Mouse (Mus musculus) MEL (cell line): Measurements from ENCODE around the gene Gm9195.

Experiments
- CTCF ChIP-seq, 3 experiments: IDR thresholded peaks in 2 of 3; conservative IDR thresholded peaks in 1 of 3; 2 replicates each; pipeline ENCODE4 v1.5.1; 2011 to 2012; ENCODE audit warnings: low read length in 3 of 3, low read depth in 2 of 3, mild to moderate bottlenecking in 2 of 3, improper control_type of control experiment in 1 of 3, inconsistent platforms in 1 of 3, mixed read lengths in 1 of 3, moderate library complexity in 1 of 3; ENCODE audit not compliant: control insufficient read depth in 1 of 3, insufficient read depth in 1 of 3, poor library complexity in 1 of 3, severe bottlenecking in 1 of 3
- E2F4 ChIP-seq: IDR thresholded peaks from 2 replicates; pipeline ENCODE4 v1.6.1; 2011; ENCODE audit warnings: low read depth, low read length, improper control_type of control experiment, borderline replicate concordance
- ELF1 ChIP-seq: IDR thresholded peaks from 2 replicates; pipeline ENCODE4 v1.6.1; 2014; ENCODE audit warnings: low read depth, mild to moderate bottlenecking, inconsistent platforms, low read length, improper control_type of control experiment, moderate library complexity
- EP300 ChIP-seq, 2 experiments: IDR thresholded peaks; 2 replicates each; pipeline ENCODE4 v1.6.1; 2011; ENCODE audit warnings: improper control_type of control experiment in 2 of 2, low read length in 2 of 2, low read depth in 1 of 2, mild to moderate bottlenecking in 1 of 2
- GABPA ChIP-seq: IDR thresholded peaks from 2 replicates; pipeline ENCODE4 v1.6.1; 2012; ENCODE audit warnings: low read depth, mild to moderate bottlenecking, inconsistent platforms, low read length, improper control_type of control experiment, moderate library complexity
- GATA1 ChIP-seq: IDR thresholded peaks from 2 replicates; pipeline ENCODE4 v1.6.1; 2011; ENCODE audit warnings: low read depth, low read length, improper control_type of control experiment
- NRF1 ChIP-seq: IDR thresholded peaks from 2 replicates; pipeline ENCODE4 v1.6.1; 2014; ENCODE audit warnings: low read depth, mild to moderate bottlenecking, inconsistent platforms, low read length, improper control_type of control experiment, moderate library complexity; ENCODE audit not compliant: poor library complexity, insufficient read depth, severe bottlenecking
- POLR2A ChIP-seq, 2 experiments: IDR thresholded peaks; 2 replicates each; pipeline ENCODE4 v1.6.1; 2011 to 2012; ENCODE audit warnings: low read length in 2 of 2, mild to moderate bottlenecking in 2 of 2, control low read depth in 1 of 2, improper control_type of control experiment in 1 of 2, low read depth in 1 of 2, moderate library complexity in 1 of 2; ENCODE audit not compliant: control insufficient read depth in 1 of 2, insufficient read depth in 1 of 2, poor library complexity in 1 of 2
- RCOR1 ChIP-seq: IDR thresholded peaks from 2 replicates; pipeline ENCODE4 v1.6.1; 2012; ENCODE audit warnings: low read depth, mild to moderate bottlenecking, inconsistent platforms, low read length, improper control_type of control experiment
- SMC3 ChIP-seq: IDR thresholded peaks from 2 replicates; pipeline ENCODE4 v1.6.1; 2011; ENCODE audit warnings: low read depth, low read length, improper control_type of control experiment
- TAL1 ChIP-seq: IDR thresholded peaks from 2 replicates; pipeline ENCODE4 v1.6.1; 2012; ENCODE audit warnings: mild to moderate bottlenecking, inconsistent platforms, low read length, moderate library complexity, mixed read lengths
- ZKSCAN1 ChIP-seq: IDR thresholded peaks from 2 replicates; pipeline ENCODE4 v1.6.1; 2012; ENCODE audit warnings: low read depth, mild to moderate bottlenecking, inconsistent platforms, low read length, improper control_type of control experiment, moderate library complexity
- ZNF384 ChIP-seq: IDR thresholded peaks from 2 replicates; pipeline ENCODE4 v1.6.1; 2012; ENCODE audit warnings: low read depth, mild to moderate bottlenecking, inconsistent platforms, low read length, improper control_type of control experiment

DNA sequence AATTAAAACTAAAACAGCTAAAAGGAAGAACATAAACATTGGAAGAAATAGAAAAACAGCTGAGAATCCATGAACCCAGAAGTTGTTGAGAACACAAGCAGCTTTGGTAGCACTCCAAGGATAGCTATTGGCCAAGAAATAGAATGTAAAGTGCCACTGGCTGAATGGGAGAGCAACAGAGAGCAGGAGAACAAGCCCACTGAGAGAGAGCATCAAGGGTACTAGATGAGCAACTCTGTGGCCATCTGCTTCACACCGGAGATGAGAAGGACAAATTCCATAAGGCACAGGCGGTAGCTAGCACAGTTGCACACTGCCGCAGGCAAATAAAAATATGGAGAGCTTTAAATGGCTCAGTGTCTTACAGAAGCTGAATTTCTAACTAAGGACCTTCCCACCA is 1.3 kb downstream of the Gm9195 start:
- TF ChIP-seq TAL1, result no peak
- no peak for TF ChIP-seq EP300 (IDR thresholded peaks at IDR 0.05; ENCODE audit: low read depth in 1 of 2, low read length in 2 of 2)
- TF ChIP-seq ELF1, result no peak
- no peak for TF ChIP-seq RCOR1
- TF ChIP-seq POLR2A (IDR thresholded peaks at IDR 0.05; ENCODE audit: control insufficient read depth in 1 of 2, insufficient read depth in 1 of 2, low read depth in 1 of 2, low read length in 2 of 2, poor library complexity in 1 of 2), result no peak
- TF ChIP-seq ZNF384, result no peak
- no peak for TF ChIP-seq ZKSCAN1
- no peak for TF ChIP-seq CTCF (IDR thresholded peaks at IDR 0.05 in 2 of 3, conservative IDR thresholded peaks at IDR 0.05 in 1 of 3; ENCODE audit: control insufficient read depth in 1 of 3, insufficient read depth in 1 of 3, low read depth in 2 of 3, low read length in 3 of 3, poor library complexity in 1 of 3, severe bottlenecking in 1 of 3)
- TF ChIP-seq NRF1, result no peak
- no peak for TF ChIP-seq GABPA
- TF ChIP-seq E2F4, result no peak
- TF ChIP-seq GATA1, result no peak
- TF ChIP-seq SMC3, result no peak
